Mouse (Mus musculus) cerebellum, adult 11-12 months (tissue): ENCODE results near the gene Usp21.

Experiments
- DNase-seq: peaks from one replicate; pipeline ENCODE4 v3.0.0; 2022

Usp21 gene

DNA sequence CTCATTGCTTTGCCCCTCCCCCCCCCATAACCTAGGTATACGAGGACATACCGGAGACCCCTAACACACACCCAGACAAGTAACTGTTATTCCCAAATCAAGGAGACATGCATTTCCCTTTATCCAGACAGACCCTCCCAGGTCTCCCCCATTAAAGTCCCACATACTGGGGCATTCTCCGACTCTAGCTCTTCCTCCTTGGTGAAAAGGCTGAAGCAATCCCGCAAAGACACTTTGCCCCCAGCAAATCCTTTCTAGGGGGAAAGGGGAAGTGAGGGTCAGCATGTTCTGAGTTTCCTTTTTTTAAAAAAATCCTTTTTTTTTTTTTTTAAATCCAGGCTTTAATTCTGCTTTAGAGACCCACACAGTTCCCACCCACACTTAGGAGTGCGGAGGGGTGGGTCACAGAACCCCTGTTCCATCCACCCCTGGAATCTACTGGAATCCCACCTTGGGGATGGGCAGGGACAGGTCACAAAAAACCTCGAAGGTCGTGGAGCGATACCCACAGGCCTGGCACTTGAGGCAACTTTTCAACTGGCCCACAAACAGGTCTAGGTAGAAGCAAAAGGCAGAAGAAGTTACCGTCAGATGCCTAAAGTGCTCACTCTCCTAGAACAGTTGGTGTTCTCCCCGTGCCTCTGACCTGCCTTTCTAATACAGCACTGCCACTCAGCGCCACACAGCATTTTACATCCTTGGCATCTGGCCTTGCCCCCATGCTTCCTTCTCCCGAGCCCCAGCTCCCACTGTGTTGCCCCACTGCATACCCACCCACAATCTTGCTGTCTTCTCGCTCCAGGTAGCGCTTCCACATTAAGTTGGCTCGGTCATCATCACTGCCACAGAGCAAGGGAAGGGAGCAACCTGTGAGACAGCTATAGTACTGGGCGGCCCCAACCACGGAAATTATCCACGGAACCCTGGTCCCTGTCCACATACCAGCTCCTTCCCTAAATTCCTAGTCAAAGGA, 4.3 kb downstream of the Usp21 start:
- DNase-seq = peak; percentile 34

DNA sequence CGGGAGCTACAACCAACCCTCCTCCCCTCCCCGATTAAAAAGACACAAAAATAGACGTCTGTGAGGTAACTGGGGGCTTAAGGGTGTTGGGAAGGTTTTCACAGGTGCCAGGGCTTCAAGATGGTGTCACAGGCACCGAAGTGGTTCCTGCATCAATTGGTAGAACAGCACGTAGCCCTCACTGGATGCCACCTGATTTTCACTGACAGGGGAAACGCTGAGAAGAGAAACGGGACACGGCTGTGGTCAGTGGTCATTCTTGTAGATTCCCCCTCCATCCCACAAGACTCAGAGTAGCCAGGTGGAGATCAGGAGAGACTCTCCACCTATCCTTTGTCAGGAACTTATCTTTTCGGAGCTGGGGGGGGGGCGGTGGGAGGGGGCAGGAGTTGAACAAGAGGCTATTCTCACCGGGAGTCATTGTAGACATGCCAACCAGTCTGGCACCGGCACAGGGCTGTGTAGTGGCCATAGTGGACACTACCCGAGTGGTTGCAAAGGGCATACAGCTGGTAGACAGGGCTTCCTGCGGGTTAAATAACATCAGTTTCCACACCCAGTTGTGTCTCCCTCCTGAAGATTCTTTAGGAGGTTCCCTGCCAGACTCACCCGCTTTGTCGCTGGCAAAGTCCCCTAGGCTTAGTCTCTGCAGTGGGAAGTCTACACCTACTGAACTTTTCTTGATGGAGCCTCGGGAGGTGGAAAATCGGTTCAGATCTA, 5.5 kb downstream of the Usp21 start:
- DNase-seq = peak; percentile 52

DNA sequence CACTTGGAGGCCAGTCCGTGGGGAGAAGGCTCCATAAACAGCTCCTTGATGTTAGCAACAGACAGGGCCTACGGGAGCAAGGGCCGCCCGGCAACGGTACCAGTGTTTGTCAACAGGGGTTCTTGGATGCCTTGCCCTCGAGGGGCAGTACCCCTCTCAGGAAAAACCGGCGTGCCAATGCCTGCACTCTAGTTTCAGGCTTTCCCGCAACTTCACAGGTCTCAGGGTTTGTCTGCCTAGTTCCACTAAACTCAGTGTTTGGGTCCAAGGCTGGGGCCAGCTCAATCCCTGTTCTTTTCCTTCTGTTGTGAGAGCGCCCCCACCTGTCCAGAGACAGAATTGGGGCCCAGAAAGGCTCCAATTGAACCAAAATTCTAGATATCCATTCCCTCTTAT, 6.3 kb downstream of the Usp21 start:
- peak; percentile 72 for DNase-seq

DNA sequence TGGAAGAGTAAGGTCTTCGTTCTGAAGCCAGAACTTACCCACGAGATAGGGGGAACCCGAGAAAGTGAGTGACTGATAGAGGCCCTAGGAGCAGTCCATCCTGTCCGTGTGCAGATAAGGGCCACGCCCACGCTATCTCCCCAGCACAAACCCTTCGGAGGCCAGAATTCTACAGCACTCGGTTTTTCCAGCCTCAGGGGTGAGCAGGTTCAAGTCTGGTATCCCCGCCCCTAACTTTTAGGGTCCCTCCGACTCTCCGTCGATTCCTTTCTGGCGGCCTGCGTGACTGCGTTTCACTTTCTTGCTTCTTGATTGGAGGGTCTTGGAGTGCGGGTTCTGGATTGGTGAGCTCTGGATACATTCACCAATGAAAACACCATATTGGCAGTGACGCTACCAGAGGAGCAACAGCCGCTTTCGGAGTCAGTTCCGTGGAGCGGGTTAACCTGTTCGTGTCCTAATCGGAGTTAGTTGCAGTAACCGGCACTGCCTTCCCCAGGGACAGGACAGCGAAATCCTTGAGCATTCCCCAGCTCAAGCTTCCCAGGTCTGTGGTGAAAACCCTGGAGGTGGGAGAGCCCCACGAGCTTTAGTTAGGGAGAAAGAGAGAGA, 6.8 kb downstream of the Usp21 start, which contains the start of gene Ppox:
Gene Ppox (minus strand): TSS at position 271 of the 612 bp plus-strand sequence.
- DNase-seq = peak; percentile 94

DNA sequence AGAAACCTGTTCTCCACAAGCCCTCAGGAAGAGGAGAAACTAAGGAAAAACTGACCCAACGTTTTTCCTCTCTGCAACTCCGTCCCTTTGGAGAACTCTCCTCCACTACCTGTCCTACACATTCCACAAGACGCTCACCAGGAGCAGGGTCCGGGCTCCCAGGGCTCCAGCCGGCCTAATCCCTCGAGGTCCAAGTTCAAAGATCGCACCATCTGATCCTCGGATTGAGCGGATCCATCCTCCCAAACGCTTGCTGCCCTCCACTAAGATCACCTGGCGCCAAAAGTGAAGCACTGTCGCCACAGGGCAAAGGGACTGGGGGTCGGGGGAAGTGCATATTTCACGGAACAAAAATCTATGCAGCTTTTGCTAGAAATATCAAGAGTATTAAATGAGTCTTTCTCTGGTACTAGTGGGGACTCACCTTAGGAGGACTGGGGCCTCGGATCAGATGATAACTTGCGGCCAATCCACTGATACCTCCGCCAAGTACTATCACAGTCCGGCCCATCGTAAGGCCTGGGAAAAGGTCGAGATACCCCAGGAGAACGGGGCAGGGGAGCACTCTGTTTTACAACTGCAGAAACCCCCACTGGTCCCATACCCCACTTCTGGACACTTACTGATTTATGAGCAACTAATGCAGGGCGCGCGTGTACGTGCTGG, 7.4 kb downstream of the Usp21 start:
- peak; percentile 39 for DNase-seq

DNA sequence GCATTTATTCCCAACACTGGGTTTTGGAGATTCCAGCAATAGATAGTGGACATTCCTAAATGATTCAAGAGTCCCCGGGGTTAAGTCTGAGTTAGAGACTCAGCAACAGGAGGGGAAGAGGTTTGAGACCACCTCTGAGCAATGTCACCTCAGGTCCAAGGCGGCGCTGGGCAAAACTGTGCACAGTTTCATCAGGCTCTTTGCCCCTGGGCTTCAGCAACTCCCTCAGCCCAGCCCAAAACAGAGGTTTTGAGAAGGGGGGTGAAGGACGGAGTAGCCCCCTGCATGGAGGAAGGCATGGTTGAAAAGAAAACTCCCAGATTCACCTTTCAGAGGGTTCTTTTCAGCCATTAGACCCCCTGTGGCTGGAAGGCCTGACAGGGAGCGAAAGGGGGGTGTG, 8.1 kb downstream of the Usp21 start:
- DNase-seq = peak; percentile 33

DNA sequence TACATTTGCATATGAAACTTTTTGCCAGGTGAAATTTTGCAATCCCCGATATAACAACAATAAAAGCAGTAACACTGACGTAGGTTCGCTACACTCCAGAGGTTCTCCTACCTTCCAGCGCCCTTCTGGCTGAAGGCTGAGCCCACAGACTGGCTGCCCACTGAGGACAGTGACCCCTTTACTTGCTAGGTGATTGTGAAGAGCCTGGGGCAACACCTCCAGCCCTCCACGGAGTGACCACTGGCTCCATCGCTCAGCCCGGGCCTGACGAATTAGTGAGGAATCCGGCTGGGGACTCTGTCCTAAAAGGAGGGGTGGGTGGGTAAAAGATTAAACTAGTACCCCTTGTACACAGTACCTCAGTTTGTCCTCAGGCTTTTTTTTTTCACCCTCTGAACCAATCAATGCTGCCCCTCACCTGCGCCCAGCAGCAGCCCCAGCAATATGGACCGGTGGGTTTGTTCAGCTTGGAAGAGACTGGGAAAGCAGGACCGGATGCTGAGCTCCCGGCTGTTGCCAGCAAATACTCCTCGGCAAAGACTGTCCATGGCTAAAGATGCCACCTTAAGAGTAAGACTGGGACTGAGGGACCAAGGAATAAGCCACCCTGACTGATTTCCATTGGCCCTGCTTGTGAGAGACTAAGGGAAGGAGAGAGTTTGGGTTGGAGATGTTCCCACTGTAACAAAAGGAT, 8.6 kb downstream of the Usp21 start:
- DNase-seq = peak; percentile 23

DNA sequence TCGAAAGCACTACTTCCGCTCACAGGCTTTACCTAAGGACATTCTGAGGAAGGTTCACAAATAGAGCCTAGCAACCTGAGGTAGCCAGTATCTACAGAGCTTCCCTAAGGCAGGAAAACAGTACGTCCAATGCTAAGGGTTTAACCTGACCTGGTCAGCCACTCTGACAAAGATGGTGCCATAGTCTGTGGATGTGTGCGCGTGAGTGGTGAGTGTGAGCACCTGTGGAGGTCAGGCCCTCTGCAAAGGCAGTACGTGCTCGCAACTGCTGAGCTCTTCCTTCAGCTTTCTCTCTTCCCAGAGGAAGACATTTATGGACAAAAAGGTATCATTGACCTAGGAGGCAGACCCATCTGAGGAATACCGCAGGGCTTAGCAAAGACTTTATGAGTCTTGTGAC, 9.4 kb downstream of the Usp21 start:
- DNase-seq = peak; percentile 2

DNA sequence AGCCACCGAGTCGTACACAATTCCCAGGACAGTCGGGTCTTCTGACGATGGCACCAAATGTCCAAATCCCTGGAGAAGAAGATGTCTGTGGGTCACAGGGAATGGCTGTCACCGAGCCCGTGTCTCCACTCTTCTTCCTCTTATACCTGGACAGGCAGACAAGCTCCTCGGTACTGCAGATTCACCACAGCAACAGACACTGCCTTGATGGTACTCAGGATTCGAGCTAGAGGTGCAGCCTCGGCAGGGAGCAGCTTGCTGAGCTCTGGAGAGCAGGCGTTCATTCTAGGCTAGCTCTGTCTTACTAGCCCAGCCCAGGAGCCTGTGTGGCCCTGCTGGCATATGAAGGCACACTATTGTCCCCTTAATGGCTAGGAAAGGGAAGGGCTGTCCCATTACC, 10.1 kb downstream of the Usp21 start:
- DNase-seq = peak; percentile 7

DNA sequence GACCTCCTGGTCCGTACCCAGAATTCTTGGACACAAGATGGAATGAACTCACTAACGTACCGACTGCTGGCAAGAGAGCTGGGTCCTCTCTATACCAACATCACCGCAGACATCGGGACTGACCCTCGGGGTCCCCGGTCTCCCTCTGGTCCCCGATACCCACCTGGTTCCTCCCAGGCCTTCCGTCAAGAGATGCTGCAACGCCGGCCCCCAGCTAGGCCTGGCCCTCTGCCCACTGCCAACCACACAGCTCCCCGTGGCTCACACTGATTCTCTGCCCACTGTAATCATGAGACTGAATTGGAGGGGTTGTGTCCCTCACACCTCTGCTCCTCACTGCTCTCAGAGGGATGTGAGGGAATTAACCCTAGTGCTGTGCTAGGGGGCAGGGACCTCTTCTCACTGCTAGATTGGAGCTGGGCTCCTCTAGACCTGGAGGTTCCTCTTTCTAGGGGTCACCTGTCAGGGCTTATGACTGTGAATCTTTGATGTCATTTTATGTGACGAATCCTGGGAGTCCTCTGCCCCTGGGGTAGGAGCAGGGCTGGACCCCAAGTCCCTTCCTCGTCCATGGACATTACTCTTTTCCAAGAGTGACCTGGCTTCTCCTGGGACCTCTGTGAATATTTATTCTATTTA, 11.6 kb downstream of the Usp21 start:
- DNase-seq = no peak

DNA sequence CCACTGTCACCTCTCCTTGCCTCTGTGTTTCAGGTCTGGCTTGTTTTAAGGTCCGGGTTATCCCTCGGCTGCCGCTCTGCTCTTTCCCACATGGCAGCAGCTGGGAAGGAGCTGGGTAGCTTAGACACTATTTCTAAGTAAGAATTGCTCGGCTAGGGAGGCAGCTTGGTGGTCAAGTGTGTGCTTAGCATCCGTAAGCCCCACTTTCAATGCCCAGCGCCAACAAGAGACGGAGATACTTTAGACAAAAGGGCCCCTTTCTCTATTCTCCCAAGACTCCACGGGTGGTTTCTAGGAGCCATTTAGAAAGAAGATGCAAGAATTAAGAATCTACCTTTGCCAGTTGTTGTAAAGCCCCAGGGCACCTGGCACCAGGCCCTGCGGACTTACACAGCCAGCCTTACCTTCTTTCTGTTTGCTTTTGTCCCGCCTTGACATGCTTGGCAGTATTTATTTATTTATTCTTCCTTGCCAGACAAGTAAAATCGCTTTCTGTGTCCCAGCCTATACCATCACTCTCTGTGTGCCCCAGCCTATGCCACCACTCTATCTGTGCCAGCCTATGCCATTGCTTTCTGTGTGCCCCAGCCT, 12.6 kb downstream of the Usp21 start:
- DNase-seq = no peak

DNA sequence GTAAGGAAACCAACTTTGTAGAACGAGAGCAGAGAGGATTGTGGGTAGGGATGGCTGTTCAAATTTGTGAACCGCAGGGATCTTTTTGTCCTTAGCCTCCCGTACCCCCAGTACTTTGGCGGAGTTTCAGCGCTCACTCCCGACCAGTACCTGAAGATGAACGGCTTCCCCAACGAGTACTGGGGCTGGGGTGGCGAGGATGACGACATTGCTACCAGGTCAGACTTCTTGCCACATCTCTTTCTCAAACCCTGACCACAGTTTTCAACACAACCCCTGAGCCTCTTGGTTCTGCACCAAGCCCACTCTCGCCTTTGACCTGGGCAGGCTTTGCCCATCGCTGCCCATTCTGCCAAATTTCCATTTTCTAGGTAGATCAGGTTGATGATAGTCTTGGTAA, 13.6 kb downstream of the Usp21 start:
- DNase-seq = no peak

DNA sequence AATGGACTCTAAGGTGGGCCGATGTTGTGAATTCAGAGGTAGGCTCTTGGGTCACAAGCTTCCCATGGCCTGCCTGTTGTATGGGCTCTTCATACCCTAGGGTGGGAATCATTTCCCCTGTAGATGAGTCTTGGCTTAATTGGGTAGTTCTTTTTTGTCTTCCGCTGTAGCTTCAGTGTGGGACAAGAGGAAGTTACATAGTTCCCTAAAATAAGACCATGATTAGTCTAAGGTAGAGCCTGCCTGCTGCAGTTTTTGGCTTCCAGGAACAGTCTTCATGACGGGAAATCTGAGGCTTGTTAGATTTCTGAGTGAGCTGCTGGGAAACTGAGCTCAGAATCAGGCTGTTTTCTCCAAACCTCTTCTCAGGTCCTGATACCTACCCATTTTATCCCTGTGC, 15.7 kb downstream of the Usp21 start:
- DNase-seq = no peak

DNA sequence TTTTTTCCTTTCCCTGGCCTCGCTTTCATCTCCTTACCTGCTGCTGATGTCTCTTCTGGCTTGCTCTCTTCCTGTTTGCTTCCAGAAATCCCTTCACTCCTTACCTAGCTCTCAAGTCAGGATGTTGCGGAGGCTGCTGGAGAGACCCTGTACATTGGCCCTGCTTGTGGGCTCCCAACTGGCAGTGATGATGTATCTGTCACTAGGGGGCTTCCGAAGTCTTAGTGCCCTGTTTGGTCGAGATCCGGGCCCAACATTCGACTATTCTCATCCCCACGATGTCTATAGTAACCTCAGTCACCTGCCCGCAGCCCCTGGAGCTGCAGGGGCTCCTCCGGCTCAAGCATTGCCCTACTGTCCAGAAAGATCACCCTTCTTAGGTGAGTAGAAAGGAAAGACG, 16.2 kb downstream of the Usp21 start:
- DNase-seq = no peak

DNA sequence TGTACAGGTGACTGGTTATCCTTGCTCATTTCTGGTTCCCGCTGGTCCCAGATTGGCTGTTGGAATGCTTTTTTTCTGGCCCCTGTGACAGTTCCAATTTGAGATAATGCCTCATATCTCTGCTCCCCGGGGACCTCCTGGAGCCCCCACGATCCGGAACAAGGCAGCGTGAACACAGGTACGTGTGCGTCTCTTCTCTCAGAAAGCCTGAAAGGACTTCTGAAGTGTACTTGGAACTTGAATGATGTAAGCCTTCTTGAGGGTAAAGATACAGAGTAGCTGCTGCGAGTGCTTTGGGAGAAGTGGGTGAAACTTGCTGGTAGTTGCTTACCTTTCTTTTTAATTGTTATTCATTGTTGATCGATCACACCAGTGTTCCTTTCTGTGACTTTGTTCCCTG, 16.6 kb downstream of the Usp21 start:
- DNase-seq = no peak

DNA sequence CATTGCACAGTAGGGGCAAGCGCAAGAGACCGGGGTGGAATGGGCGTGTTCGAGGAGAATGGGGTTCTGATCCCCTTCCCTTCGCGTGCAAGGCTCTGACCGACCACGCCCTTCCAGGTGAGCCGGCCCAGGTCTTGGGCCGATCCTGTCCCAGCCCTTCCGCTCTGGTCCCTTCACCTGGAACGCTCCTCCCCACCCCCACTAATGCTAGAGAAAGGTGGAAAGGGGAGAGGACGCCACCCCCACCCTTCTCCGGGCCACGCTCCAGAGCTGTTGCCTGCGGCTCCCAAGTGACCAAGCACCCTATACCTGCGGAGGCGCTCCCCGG, 17.3 kb downstream of the Usp21 start:
- DNase-seq = no peak

DNA sequence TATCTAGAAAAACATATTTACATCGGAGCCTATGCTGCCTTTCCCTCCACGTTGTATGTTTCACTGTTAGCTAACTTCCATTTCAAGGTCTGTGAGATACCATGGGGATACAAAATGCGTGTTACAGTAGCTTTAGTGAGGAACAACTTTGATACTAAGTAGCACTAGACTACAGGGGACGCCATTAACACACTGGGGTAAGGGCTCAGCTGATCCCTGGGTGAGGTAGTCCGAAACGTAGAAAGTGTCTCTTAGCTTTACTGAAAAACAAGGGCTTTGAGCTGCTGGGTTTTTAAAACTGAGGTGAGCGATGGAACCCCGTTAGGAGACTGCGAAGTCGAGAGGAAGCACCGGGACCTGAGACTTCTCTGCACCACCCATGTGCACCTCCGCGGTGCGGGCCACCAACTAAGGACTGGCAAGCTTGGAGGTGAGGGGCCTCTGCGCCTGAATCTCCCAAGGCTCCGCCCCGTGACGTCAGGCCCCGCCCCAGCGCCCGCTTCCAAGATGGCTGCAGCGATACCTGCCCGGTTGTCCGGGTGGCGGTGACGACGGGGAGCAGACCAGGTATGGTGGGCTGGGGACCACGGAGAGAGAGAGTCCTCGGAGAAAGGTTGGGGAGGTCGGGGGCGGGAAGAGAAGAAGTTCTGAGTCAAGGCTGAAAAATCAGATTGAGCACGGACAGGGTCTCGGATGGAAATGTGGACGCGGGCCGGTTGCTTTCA, 17.8 kb downstream of the Usp21 start, which contains the start of gene B4galt3:
Gene B4galt3 (plus strand): TSS at position 481 of the 725 bp plus-strand sequence.
- DNase-seq = peak; percentile 97

DNA sequence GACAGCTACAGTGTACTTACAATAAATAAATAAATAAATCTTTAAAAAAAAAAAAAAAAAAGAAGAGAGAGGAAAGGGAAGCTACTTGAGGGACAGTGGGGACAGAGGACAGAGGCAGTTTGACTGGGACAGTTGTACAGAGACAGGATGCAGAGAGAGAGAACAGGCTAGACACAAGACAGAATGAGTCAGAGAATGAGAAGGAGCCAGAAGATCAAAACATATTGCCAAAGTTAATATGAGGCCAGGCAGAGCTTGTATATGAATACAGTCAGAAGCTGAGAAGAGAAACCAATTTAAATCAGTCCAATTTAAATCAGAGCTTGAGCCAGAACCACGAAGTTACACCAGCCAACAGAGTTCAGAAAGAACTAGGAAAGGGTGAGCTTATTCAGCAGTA, 19.4 kb downstream of the Usp21 start:
- no peak for DNase-seq

DNA sequence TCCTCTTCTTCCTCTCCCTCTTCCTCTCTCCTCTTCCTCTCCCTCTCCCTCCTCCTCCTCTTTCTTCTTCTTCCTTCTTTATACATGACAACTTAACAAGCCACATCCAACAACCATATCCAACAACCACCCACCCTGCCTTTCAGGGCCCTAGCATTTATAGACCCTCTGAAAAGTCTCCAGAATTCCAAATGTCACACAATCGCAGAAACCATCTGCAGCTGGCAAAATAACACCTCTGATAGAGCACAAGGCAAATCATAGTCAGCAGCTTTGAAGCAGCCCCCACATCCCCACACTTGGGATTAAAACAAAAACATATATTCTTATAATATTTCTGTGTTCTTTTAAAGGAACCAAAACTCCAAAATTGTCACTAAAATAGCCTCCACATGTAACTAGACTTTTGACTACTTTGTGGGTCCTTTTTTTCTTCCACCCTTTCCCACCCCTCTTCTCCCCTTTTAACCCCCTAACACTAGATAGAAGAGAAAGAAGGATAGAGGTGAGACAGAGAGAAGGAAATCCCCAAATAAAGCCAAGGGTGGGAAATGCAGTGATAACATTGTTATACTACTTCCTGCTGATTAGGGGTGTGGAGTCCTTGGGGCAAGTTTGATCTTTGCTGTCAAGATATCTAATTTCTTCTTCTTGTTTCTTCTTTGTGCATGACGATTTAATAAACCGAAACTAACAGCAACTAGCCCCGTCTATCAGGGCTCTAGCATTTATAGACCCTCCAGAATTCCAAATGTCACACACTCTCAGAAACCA, 21.6 kb downstream of the Usp21 start:
- DNase-seq = no peak
